Mouse (Mus musculus) heart, embryonic 14.5 days (tissue): ENCODE results near the gene Vangl1. TPM values are rescaled to one million over a fixed set of nuclear protein-coding genes. Genes with fewer than 3 reads are reported as not detected.

Experiments
- ATAC-seq: fragments of 200-750 bp; cut with Nextera tagmentation; 2 replicates; pipeline ENCODE4 v1.8.0; 2017; ENCODE audit warnings: low read depth, moderate TSS enrichment; ENCODE audit not compliant: insufficient number of reproducible peaks, insufficient read depth, low FRiP score
- H3K27ac ChIP-seq, 2 experiments: fragments of 200-500 bp in 1 of 2; fragments of 300-500 bp in 1 of 2; sonication (generic) in 1 of 2; replicated peaks in 1 of 2; 2 replicates each; pipeline ENCODE4 v1.5.1; 2012 to 2014; ENCODE audit warnings: low read depth in 2 of 2, low read length in 2 of 2, control low read depth in 1 of 2, mild to moderate bottlenecking in 1 of 2, mixed read lengths in 1 of 2; ENCODE audit not compliant: control insufficient read depth in 1 of 2, insufficient read depth in 1 of 2
- H3K27me3 ChIP-seq: fragments of 300-500 bp; sonication (generic); 2 replicates; pipeline ENCODE4 v1.6.1; 2014; ENCODE audit warnings: mild to moderate bottlenecking, low read length, control low read depth; ENCODE audit not compliant: control insufficient read depth, insufficient read depth
- H3K36me3 ChIP-seq: fragments of 300-500 bp; sonication (generic); 2 replicates; pipeline ENCODE4 v1.6.1; 2014; ENCODE audit warnings: mild to moderate bottlenecking, control low read depth, low read length, mixed read lengths; ENCODE audit not compliant: control insufficient read depth, insufficient read depth
- H3K4me1 ChIP-seq, 2 experiments: fragments of 200-500 bp in 1 of 2; fragments of 300-500 bp in 1 of 2; sonication (generic) in 1 of 2; 2 replicates each; pipeline ENCODE4 v1.6.1; 2012 to 2014; ENCODE audit warnings: low read length in 2 of 2, control low read depth in 1 of 2, mixed read lengths in 1 of 2; ENCODE audit not compliant: control insufficient read depth in 2 of 2, insufficient read depth in 2 of 2
- H3K4me2 ChIP-seq: fragments of 300-500 bp; sonication (generic); 2 replicates; pipeline ENCODE4 v1.6.1; 2014; ENCODE audit warnings: mild to moderate bottlenecking, low read length
- H3K4me3 ChIP-seq, 2 experiments: fragments of 200-500 bp in 1 of 2; fragments of 300-500 bp in 1 of 2; sonication (generic) in 1 of 2; 2 replicates each; pipeline ENCODE4 v1.5.1; 2012 to 2014; ENCODE audit warnings: low read length in 2 of 2, mild to moderate bottlenecking in 2 of 2, control low read depth in 1 of 2, low read depth in 1 of 2, moderate library complexity in 1 of 2; ENCODE audit not compliant: control insufficient read depth in 1 of 2, insufficient read depth in 1 of 2
- H3K9ac ChIP-seq: fragments of 300-500 bp; sonication (generic); 2 replicates; pipeline ENCODE4 v1.6.1; 2014; ENCODE audit warnings: mild to moderate bottlenecking, low read length
- H3K9me3 ChIP-seq: fragments of 300-500 bp; sonication (generic); 2 replicates; pipeline ENCODE4 v1.6.1; 2016; ENCODE audit warnings: low read length, control low read depth; ENCODE audit not compliant: control insufficient read depth
- WGBS: fragments of 180-500 bp; shearing (Covaris S2); extraction: QIAGEN DNeasy Blood & Tissue Kit; methylation state at CpG from one replicate; pipeline ENCODE4 v1.1.7; 2014; 5-methylcytosine and 5-hydroxymethylcytosine counted together
- polyA plus RNA-seq: library from polyadenylated mRNA; unstranded; fragments of >200 nt; fragmentation: Nextera tagmentation; extraction: Ambion mirVana; gene quantifications from 2 replicates; pipeline ENCODE4 v1.2.1, GENCODE M21; 2014

The Vangl1 gene
- polyA plus RNA-seq, 1 experiment from 2014 or later: 26.7 TPM

GRCm38 (mm10) chr3:102144401-102144800, 60.1 kb downstream of the Vangl1 start:
- WGBS: 77% methylated on average over 4 of the region's 4 CpGs
- ATAC-seq: no peak
- peaks cover 42% of the 10 kb centered on the region for H3K36me3 ChIP-seq
- no peak overlapping the region for H3K4me2 ChIP-seq
- H3K27ac ChIP-seq: peak overlapping the region in 1 of 2 experiments; percentile 25; a peak in 1 of 4 replicates
- no peak overlapping the region for H3K4me3 ChIP-seq
- H3K27me3 ChIP-seq: no peaks in the 10 kb centered on the region
- H3K4me1 ChIP-seq: peaks cover 0 to 11% of the 10 kb centered on the region in 2 experiments; a peak in 2 of 4 replicates
- H3K9me3 ChIP-seq: no peaks in the 10 kb centered on the region
- no peak overlapping the region for H3K9ac ChIP-seq

GRCm38 (mm10) chr3:102143536-102143935, 61.0 kb downstream of the Vangl1 start:
- H3K4me1 ChIP-seq: peaks cover 0 to 11% of the 10 kb centered on the region in 2 experiments; a peak in 2 of 4 replicates
- H3K27me3 ChIP-seq: no peaks in the 10 kb centered on the region
- H3K9ac ChIP-seq: no peak overlapping the region
- H3K36me3 ChIP-seq: peaks cover 46% of the 10 kb centered on the region
- no peak overlapping the region for H3K4me3 ChIP-seq
- H3K27ac ChIP-seq: 0 out of 4 replicates have a peak overlapping the region, but pooled peaks of 1 of the 2 experiments have one; percentile 10
- no peak overlapping the region for H3K4me2 ChIP-seq
- H3K9me3 ChIP-seq: no peaks in the 10 kb centered on the region
- WGBS: 30% methylated on average over 3 of the region's 3 CpGs
- ATAC-seq: no peak

GRCm38 (mm10) chr3:102142947-102143346, 61.5 kb downstream of the Vangl1 start:
- Histone ChIP-seq H3K27ac (no peak overlapping the region), H3K27me3 (no peaks in the 10 kb centered on the region), H3K4me1 (peaks cover 0 to 11% of the 10 kb centered on the region in 2 experiments; a peak in 2 of 4 replicates), H3K9ac (no peak overlapping the region), H3K4me2 (no peak overlapping the region), H3K4me3 (no peak overlapping the region), H3K36me3 (peaks cover 51% of the 10 kb centered on the region), H3K9me3 (no peaks in the 10 kb centered on the region)
- 83% methylated on average over 4 of the region's 4 CpGs for WGBS
- no peak for ATAC-seq

GRCm38 (mm10) chr3:102141893-102142292, 62.6 kb downstream of the Vangl1 start:
- H3K9me3 ChIP-seq: no peaks in the 10 kb centered on the region
- WGBS: 74% methylated on average over 6 of the region's 6 CpGs
- peaks cover 57% of the 10 kb centered on the region for H3K36me3 ChIP-seq
- H3K4me2 ChIP-seq: no peak overlapping the region
- H3K27me3 ChIP-seq: no peaks in the 10 kb centered on the region
- H3K27ac ChIP-seq: no peak overlapping the region
- no peak overlapping the region for H3K9ac ChIP-seq
- ATAC-seq: no peak
- H3K4me3 ChIP-seq: no peak overlapping the region
- peaks cover 0 to 11% of the 10 kb centered on the region in 2 experiments; a peak in 2 of 4 replicates for H3K4me1 ChIP-seq

GRCm38 (mm10) chr3:102141451-102141850, 63.0 kb downstream of the Vangl1 start:
- WGBS: 84% methylated on average over 2 of the region's 2 CpGs
- H3K36me3 ChIP-seq: peaks cover 55% of the 10 kb centered on the region
- H3K4me2 ChIP-seq: no peak overlapping the region
- H3K4me1 ChIP-seq: peaks cover 0 to 11% of the 10 kb centered on the region in 2 experiments; a peak in 2 of 4 replicates
- H3K4me3 ChIP-seq: no peak overlapping the region
- H3K9me3 ChIP-seq: no peaks in the 10 kb centered on the region
- H3K9ac ChIP-seq: no peak overlapping the region
- ATAC-seq: no peak
- H3K27ac ChIP-seq: no peak overlapping the region
- H3K27me3 ChIP-seq: no peaks in the 10 kb centered on the region

- H3K4me1 ChIP-seq: peaks cover 4 to 16% of the 10 kb centered on the region in 2 experiments
- no peaks in the 10 kb centered on the region for H3K27me3 ChIP-seq
- no peak overlapping the region for H3K27ac ChIP-seq
- no peak overlapping the region for H3K4me3 ChIP-seq
- 90% methylated on average over 6 of the region's 6 CpGs for WGBS
- ATAC-seq: no peak
- H3K9ac ChIP-seq: no peak overlapping the region
- H3K9me3 ChIP-seq: no peaks in the 10 kb centered on the region
- H3K36me3 ChIP-seq: peaks cover 46% of the 10 kb centered on the region
- no peak overlapping the region for H3K4me2 ChIP-seq
Observed at GRCm38 (mm10) chr3:102140606-102141005, 63.9 kb downstream of the Vangl1 start.

GRCm38 (mm10) chr3:102138899-102139298, 65.6 kb downstream of the Vangl1 start:
- H3K27ac ChIP-seq: no peak overlapping the region
- no peaks in the 10 kb centered on the region for H3K9me3 ChIP-seq
- no peak overlapping the region for H3K9ac ChIP-seq
- WGBS: 88% methylated on average over 6 of the region's 6 CpGs
- H3K36me3 ChIP-seq: peaks cover 41% of the 10 kb centered on the region
- H3K4me2 ChIP-seq: no peak overlapping the region
- H3K27me3 ChIP-seq: no peaks in the 10 kb centered on the region
- H3K4me3 ChIP-seq: no peak overlapping the region
- ATAC-seq: no peak
- peaks cover 8 to 11% of the 10 kb centered on the region in 2 experiments for H3K4me1 ChIP-seq

- H3K4me3 ChIP-seq: no peak overlapping the region
- no peak for ATAC-seq
- H3K27ac ChIP-seq: no peak overlapping the region
- peaks cover 8 to 9% of the 10 kb centered on the region in 2 experiments for H3K4me1 ChIP-seq
- H3K4me2 ChIP-seq: no peak overlapping the region
- no peaks in the 10 kb centered on the region for H3K27me3 ChIP-seq
- H3K36me3 ChIP-seq: peaks cover 47% of the 10 kb centered on the region
- H3K9me3 ChIP-seq: no peaks in the 10 kb centered on the region
- no peak overlapping the region for H3K9ac ChIP-seq
- 81% methylated on average over 10 of the region's 10 CpGs for WGBS
Observed at GRCm38 (mm10) chr3:102137158-102137557, 67.3 kb downstream of the Vangl1 start.
